Mouse (Mus musculus): ENCODE results near the gene Hmgxb4. TPM values are rescaled to one million over a fixed set of nuclear protein-coding genes. Genes with fewer than 3 reads are reported as not detected.
"Not testable (repeated sequence)": the region's sequence is repeated elsewhere in the genome, so short reads cannot be mapped to it uniquely, and the experiment has no call there.

Gene Hmgxb4
- polyA plus RNA-seq (2016; fragmentation: Nextera tagmentation; extraction: Ambion mirVana): 30.8 and 38.3 TPM in 2 replicates

DNA sequence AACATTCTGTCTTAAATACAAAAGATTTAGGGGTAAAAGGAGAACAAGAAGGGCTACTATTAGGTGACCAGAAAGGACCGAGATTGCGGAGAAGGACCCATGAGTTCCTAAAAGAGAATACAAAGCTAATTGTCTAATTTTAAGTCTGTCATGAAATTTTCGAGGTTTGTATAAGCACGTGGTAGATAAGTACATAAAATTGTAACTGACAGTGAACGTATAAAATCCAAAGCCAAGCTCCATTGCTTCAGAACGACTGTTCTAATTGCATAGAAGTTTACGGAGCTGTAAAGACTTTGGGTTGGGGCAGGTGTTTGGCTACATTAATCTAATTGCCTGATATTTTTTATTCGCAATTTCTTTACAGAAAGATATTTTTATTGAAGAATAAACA lies at the start of gene Hmgxb4:
Hmgxb4 (plus strand) TSS at position 276 of the 394 bp plus-strand sequence.
- Histone ChIP-seq H3K4me2 (replicated peaks) (peak within 1 kb of the TSS; percentile 61), H3K36me3 (no peaks in the 10 kb centered on the region), H3K4me1 (peaks cover 4% of the 10 kb centered on the region; the same call in 1 of the 2 replicates), H3K9ac (peak within 1 kb of the TSS; percentile 98), H3K9me3 (no peaks in the 10 kb centered on the region), H3K27ac (peak within 1 kb of the TSS; percentile 88), H3K27me3 (replicated peaks) (peaks cover 4% of the 10 kb centered on the region; the same call in 1 of the 2 replicates), H3K4me3 (peak within 1 kb of the TSS; percentile 95)
- 0 out of 2 replicates have a peak, but pooled peaks have one; percentile 6 for ATAC-seq (ENCODE audit: low FRiP score, low read depth)
- 12% methylated on average over 8 of the region's 8 CpGs for WGBS

- H3K4me3 ChIP-seq: no peak overlapping the region
- H3K36me3 ChIP-seq: no peaks in the 10 kb centered on the region
- ATAC-seq (ENCODE audit: low FRiP score, low read depth): no peak
- no peaks in the 10 kb centered on the region for H3K4me1 ChIP-seq
- no peaks in the 10 kb centered on the region for H3K27me3 ChIP-seq (replicated peaks)
- no peak overlapping the region for H3K9ac ChIP-seq
- 95% methylated on average over 1 of the region's 1 CpGs for WGBS
- no peak overlapping the region for H3K27ac ChIP-seq
- H3K9me3 ChIP-seq: no peaks in the 10 kb centered on the region
- no peak overlapping the region for H3K4me2 ChIP-seq (replicated peaks)
Measured at GRCm38 (mm10) chr8:74949445-74949844, 43.7 kb upstream of the Hmgxb4 start.

DNA sequence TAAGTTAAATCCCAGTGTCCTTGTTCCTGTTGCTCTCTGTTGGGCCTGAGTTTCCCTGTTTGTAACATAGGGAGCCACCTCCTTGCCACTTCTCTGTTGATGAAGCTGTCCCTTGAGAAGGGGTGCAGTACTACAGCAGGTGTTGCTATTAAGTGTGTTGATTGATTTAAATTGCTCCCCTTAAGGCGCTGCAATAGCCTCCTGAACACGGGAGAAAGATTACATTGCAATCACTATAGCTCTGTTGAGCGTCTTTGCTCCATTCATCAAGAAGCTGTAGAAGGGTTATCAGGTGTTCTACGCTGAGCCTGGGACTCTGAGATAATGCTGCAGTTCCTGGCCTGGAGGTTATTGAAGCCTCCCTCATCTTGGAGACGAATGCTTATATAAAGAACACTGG lies 29.2 kb upstream of the Hmgxb4 start:
- Histone ChIP-seq H3K27me3 (replicated peaks) (no peaks in the 10 kb centered on the region), H3K4me2 (replicated peaks) (no peak overlapping the region), H3K4me1 (no peaks in the 10 kb centered on the region), H3K9me3 (no peaks in the 10 kb centered on the region), H3K9ac (no peak overlapping the region), H3K4me3 (no peak overlapping the region), H3K36me3 (no peaks in the 10 kb centered on the region), H3K27ac (no peak overlapping the region)
- no peak for ATAC-seq (ENCODE audit: low FRiP score, low read depth)
- 71% methylated on average over 5 of the region's 5 CpGs for WGBS

DNA sequence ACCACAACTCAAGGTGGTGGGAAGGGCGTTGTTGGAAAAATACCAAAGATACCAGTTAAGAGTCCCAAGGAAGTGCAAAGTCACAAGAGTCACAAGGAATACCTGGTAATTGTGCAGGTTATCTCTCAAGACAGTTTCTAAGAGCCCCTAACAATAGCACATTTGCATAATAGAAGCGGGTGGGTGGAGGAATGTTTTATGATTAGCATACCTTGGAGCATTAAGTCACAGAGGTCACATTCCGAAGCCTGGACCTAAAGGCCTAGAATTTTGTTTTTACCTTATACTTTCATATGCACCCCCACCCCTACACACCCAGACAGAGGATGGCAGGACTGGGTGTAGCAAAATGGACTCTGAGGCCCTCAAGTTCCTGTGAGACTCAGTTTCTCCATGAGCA lies 22.9 kb upstream of the Hmgxb4 start:
- not testable (repeated sequence) for H3K27me3 ChIP-seq (replicated peaks); H3K4me1 ChIP-seq; H3K4me2 ChIP-seq (replicated peaks); H3K9ac ChIP-seq; H3K36me3 ChIP-seq; ATAC-seq (ENCODE audit: low FRiP score, low read depth); H3K27ac ChIP-seq; H3K4me3 ChIP-seq; H3K9me3 ChIP-seq
- WGBS: 92% methylated on average over 3 of the region's 3 CpGs

GRCm38 (mm10) chr8:74971636-74972035 lies 21.5 kb upstream of the Hmgxb4 start:
- Histone ChIP-seq H3K9me3 (no peaks in the 10 kb centered on the region), H3K27ac (no peak overlapping the region), H3K9ac (no peak overlapping the region), H3K4me2 (replicated peaks) (no peak overlapping the region), H3K36me3 (no peaks in the 10 kb centered on the region), H3K4me3 (no peak overlapping the region), H3K4me1 (0 out of 2 replicates have a peak, but pooled peaks cover 4% of the 10 kb centered on the region), H3K27me3 (replicated peaks) (no peaks in the 10 kb centered on the region)
- ATAC-seq (ENCODE audit: low FRiP score, low read depth): no peak
- WGBS: 83% methylated on average over 4 of the region's 4 CpGs

DNA sequence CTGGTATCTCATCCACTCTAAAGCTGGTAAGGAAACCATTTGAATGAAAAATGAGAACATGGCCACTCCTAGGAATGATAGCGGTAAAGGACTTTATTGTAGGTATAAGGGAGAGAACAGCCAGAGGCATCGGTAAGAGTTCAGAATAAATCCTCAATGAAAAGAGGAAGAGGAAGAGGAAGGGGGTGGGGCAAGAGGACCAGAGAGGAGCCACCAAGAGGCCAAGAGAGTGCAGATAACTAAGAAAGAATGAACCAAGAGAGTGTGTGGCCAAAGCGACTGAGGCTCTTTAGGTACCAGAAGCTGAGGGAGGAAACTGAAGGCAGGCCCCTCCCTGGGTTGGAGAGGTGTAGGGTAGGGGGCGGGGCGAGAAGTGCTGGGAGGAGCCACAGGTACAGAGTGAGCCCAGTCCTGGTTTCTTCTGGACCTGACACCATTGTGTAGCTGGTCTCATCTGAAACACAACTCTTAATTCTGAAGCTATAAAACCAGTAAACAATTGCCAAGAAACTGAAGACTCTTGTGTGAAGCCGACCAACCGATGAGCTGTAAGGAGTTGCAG lies 20.8 kb upstream of the Hmgxb4 start:
- H3K9me3 ChIP-seq: no peaks in the 10 kb centered on the region
- H3K9ac ChIP-seq: no peak overlapping the region
- no peak overlapping the region for H3K27ac ChIP-seq
- no peak overlapping the region for H3K4me3 ChIP-seq
- 0 out of 2 replicates have a peak, but pooled peaks cover 4% of the 10 kb centered on the region for H3K4me1 ChIP-seq
- no peaks in the 10 kb centered on the region for H3K36me3 ChIP-seq
- 83% methylated on average over 7 of the region's 7 CpGs for WGBS
- H3K27me3 ChIP-seq (replicated peaks): no peaks in the 10 kb centered on the region
- ATAC-seq (ENCODE audit: low FRiP score, low read depth): no peak; the same call in 1 of the 2 replicates
- no peak overlapping the region for H3K4me2 ChIP-seq (replicated peaks)

GRCm38 (mm10) chr8:74973121-74973869 lies 19.9 kb upstream of the Hmgxb4 start:
- WGBS: 43% methylated on average over 8 of the region's 8 CpGs
- H3K36me3 ChIP-seq: no peaks in the 10 kb centered on the region
- H3K4me2 ChIP-seq (replicated peaks): no peak overlapping the region
- no peak overlapping the region for H3K4me3 ChIP-seq
- H3K9me3 ChIP-seq: no peaks in the 10 kb centered on the region
- no peak overlapping the region for H3K27ac ChIP-seq
- 0 out of 2 replicates have a peak, but pooled peaks cover 4% of the 10 kb centered on the region for H3K4me1 ChIP-seq
- ATAC-seq (ENCODE audit: low FRiP score, low read depth): peak; percentile 64
- H3K27me3 ChIP-seq (replicated peaks): no peaks in the 10 kb centered on the region
- no peak overlapping the region for H3K9ac ChIP-seq

DNA sequence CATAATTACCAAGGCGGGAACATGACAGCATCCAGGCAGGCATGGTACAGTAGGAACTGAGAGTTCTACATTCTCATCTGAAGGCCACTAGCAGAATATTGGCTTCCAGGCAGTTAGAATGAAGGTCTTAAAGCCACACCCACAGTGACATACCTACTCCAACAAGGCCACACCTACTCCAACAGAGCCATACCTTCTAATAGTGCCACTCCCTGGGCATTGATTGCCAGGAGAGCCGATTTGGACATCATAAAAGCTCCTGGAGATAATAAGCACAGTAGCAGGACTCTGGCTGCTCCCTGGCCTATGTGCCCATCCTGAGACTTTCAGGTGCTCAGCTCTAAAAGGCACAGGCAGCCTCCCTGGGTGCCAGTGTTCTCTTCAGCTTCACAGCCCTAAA lies 19.3 kb upstream of the Hmgxb4 start:
- WGBS: 76% methylated on average over 2 of the region's 2 CpGs
- Histone ChIP-seq H3K27ac (no peak overlapping the region), H3K4me1 (0 out of 2 replicates have a peak, but pooled peaks cover 4% of the 10 kb centered on the region), H3K4me3 (no peak overlapping the region), H3K9me3 (no peaks in the 10 kb centered on the region), H3K36me3 (no peaks in the 10 kb centered on the region), H3K27me3 (replicated peaks) (no peaks in the 10 kb centered on the region), H3K4me2 (replicated peaks) (no peak overlapping the region), H3K9ac (no peak overlapping the region)
- 0 out of 2 replicates have a peak, but pooled peaks have one; percentile 19 for ATAC-seq (ENCODE audit: low FRiP score, low read depth)

DNA sequence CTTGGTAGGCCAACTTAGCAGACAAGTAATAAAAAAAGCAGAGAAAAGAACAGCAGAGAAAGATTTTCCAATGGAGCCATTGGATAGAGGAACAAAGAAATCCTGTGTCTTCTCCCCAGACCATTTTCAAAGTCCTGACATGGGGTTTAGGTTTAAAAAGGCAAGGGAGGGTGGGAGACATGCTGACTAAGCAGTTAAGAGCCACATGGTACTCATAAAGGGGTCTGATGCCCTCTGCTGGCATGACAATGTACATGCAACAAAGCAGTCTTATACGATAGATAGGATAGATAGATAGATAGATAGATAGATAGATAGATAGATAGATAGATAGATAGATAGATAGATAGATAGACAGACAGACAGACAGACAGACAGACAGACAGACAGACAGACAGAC lies 15.7 kb upstream of the Hmgxb4 start:
- no peak for ATAC-seq (ENCODE audit: low FRiP score, low read depth)
- 74% methylated on average over 1 of the region's 1 CpGs for WGBS
- no peak overlapping the region for H3K4me3 ChIP-seq
- no peaks in the 10 kb centered on the region for H3K9me3 ChIP-seq
- H3K9ac ChIP-seq: no peak overlapping the region
- no peaks in the 10 kb centered on the region for H3K36me3 ChIP-seq
- H3K4me1 ChIP-seq: 0 out of 2 replicates have a peak, but pooled peaks cover 1% of the 10 kb centered on the region
- no peaks in the 10 kb centered on the region for H3K27me3 ChIP-seq (replicated peaks)
- H3K4me2 ChIP-seq (replicated peaks): no peak overlapping the region
- H3K27ac ChIP-seq: no peak overlapping the region

GRCm38 (mm10) chr8:74980060-74980710 lies 13.0 kb upstream of the Hmgxb4 start:
- Histone ChIP-seq H3K27me3 (replicated peaks) (no peaks in the 10 kb centered on the region), H3K4me3 (no peak overlapping the region), H3K36me3 (no peaks in the 10 kb centered on the region), H3K9ac (no peak overlapping the region), H3K4me2 (replicated peaks) (no peak overlapping the region), H3K9me3 (no peaks in the 10 kb centered on the region), H3K27ac (no peak overlapping the region), H3K4me1 (no peaks in the 10 kb centered on the region)
- no peak for ATAC-seq (ENCODE audit: low FRiP score, low read depth)
- 60% methylated on average over 9 of the region's 9 CpGs for WGBS

DNA sequence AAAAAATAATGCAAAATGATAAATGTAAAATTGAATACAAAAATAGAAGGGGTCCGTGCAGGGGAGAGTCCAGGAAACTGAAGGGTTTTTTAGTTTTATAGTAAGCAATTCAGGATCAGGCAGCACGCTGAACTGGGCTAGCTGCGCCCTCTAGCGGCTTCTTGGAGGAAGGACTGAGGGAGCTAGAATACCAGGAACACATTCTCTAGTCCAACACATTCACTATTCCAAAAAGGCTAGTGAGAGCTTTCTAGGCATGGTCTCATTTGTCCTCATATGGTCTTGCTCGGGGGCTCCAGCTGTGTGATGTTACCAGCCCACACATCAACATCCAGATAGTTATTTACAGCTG lies 12.5 kb upstream of the Hmgxb4 start:
- H3K27me3 ChIP-seq (replicated peaks): no peaks in the 10 kb centered on the region
- ATAC-seq (ENCODE audit: low FRiP score, low read depth): no peak
- H3K36me3 ChIP-seq: no peaks in the 10 kb centered on the region
- no peaks in the 10 kb centered on the region for H3K4me1 ChIP-seq
- no peak overlapping the region for H3K27ac ChIP-seq
- H3K4me2 ChIP-seq (replicated peaks): no peak overlapping the region
- H3K4me3 ChIP-seq: no peak overlapping the region
- H3K9ac ChIP-seq: no peak overlapping the region
- 3% methylated on average over 5 of the region's 5 CpGs for WGBS
- no peaks in the 10 kb centered on the region for H3K9me3 ChIP-seq

GRCm38 (mm10) chr8:74981809-74982208 lies 11.3 kb upstream of the Hmgxb4 start:
- H3K27ac ChIP-seq: no peak overlapping the region
- H3K27me3 ChIP-seq (replicated peaks): no peaks in the 10 kb centered on the region
- no peaks in the 10 kb centered on the region for H3K9me3 ChIP-seq
- H3K9ac ChIP-seq: no peak overlapping the region
- H3K36me3 ChIP-seq: no peaks in the 10 kb centered on the region
- H3K4me1 ChIP-seq: no peaks in the 10 kb centered on the region
- H3K4me2 ChIP-seq (replicated peaks): no peak overlapping the region
- ATAC-seq (ENCODE audit: low FRiP score, low read depth): no peak
- H3K4me3 ChIP-seq: no peak overlapping the region
- WGBS: 90% methylated on average over 6 of the region's 6 CpGs
